In genomic region chr8:13493011-13493410, GRCm38 (mm10) we compare ENCODE assay signal across 9 mouse cellular contexts. TPM values are rescaled to one million over a fixed set of nuclear protein-coding genes. Genes with fewer than 3 reads are reported as not detected.
DNase-seq lines count a peak whose midpoint lies in the region; ATAC-seq and TF ChIP-seq lines count a peak whose summit lies in the region.
"Had no signal": no experiment of that assay in that cellular context is flagged by ENCODE, and none has a peak within 500 bp of the region (broad histone marks: within the 10 kb centered on the region; RNA-seq: fewer than 3 reads in every experiment).

No protein-coding gene starts in this region.

- H3K36me3 ChIP-seq in liver, postnatal 0 days (replicated peaks; ENCODE audit: insufficient read depth, low read length) = no peaks in the 10 kb centered on the region
- H3K36me3 ChIP-seq in forebrain, postnatal 0 days (ENCODE audit: insufficient read depth) = no peaks in the 10 kb centered on the region
- H3K36me3 ChIP-seq in hindbrain, embryonic 10.5 days = no peaks in the 10 kb centered on the region
- H3K36me3 ChIP-seq in limb, embryonic 14.5 days (ENCODE audit: control insufficient read depth, insufficient read depth, low read length) = no peaks in the 10 kb centered on the region
- H3K36me3 ChIP-seq in stomach, embryonic 15.5 days = no peaks in the 10 kb centered on the region

- no peak for TF ChIP-seq CTCF in liver, postnatal 0 days (IDR thresholded peaks at IDR 0.05; ENCODE audit: low read depth)
- no peak for TF ChIP-seq CTCF in forebrain, postnatal 0 days (IDR thresholded peaks at IDR 0.05; ENCODE audit: low read depth)

- peak; percentile 11; the same call in 1 of the 2 replicates for ATAC-seq in liver, postnatal 0 days
- no peak for ATAC-seq in forebrain, postnatal 0 days
- ATAC-seq in limb, embryonic 14.5 days (ENCODE audit: low FRiP score, low read depth) = peak; percentile 27; the same call in 1 of the 2 replicates
- ATAC-seq in stomach, embryonic 15.5 days (ENCODE audit: insufficient read depth, low FRiP score, low read depth) = peak; percentile 25; the same call in 1 of the 2 replicates

- no peak overlapping the region for H3K9ac ChIP-seq in liver, postnatal 0 days (replicated peaks)
- H3K9ac ChIP-seq in forebrain, postnatal 0 days = 0 out of 2 replicates have a peak overlapping the region, but pooled peaks have one; percentile 6
- no peak overlapping the region for H3K9ac ChIP-seq in limb, embryonic 14.5 days (ENCODE audit: low read depth, low read length, severe bottlenecking)
- no peak overlapping the region for H3K9ac ChIP-seq in stomach, embryonic 15.5 days

- no peak for DNase-seq in liver, postnatal 0 days
- no peak for DNase-seq in liver
- DNase-seq in forebrain, postnatal 0 days = no peak
- DNase-seq in hindbrain, embryonic 10.5 days (ENCODE audit: low spot score) = no peak
- DNase-seq in limb, embryonic 14.5 days (ENCODE audit: low spot score) = peak; percentile 40
- DNase-seq in retina, embryonic 14.5 days (ENCODE audit: low spot score) = no peak
- DNase-seq in spleen, postnatal 36 days (ENCODE audit: low spot score in 2 of 2) = no peak

- no peaks in the 10 kb centered on the region; the same call in 1 of the 2 replicates for H3K4me1 ChIP-seq in liver, postnatal 0 days (ENCODE audit: insufficient read depth)
- H3K4me1 ChIP-seq in forebrain, postnatal 0 days (ENCODE audit: insufficient read depth) = peaks cover 8% of the 10 kb centered on the region; the same call in 1 of the 2 replicates
- peaks cover 29% of the 10 kb centered on the region for H3K4me1 ChIP-seq in hindbrain, embryonic 10.5 days (replicated peaks)
- peaks cover 5% of the 10 kb centered on the region; the same call in 1 of the 2 replicates for H3K4me1 ChIP-seq in limb, embryonic 14.5 days (ENCODE audit: control insufficient read depth, insufficient read depth, low read length)
- H3K4me1 ChIP-seq in stomach, embryonic 15.5 days = peaks cover 30% of the 10 kb centered on the region

- no peak overlapping the region for H3K4me3 ChIP-seq in liver, postnatal 0 days (ENCODE audit: low read depth, low read length)
- H3K4me3 ChIP-seq in forebrain, postnatal 0 days (ENCODE audit: low read depth, low read length) = peak overlapping the region; percentile 60; the same call in 1 of the 2 replicates
- peak overlapping the region; percentile 60; the same call in 1 of the 2 replicates for H3K4me3 ChIP-seq in hindbrain, embryonic 10.5 days
- H3K4me3 ChIP-seq in limb, embryonic 14.5 days (replicated peaks; ENCODE audit: low read length) = peak overlapping the region; percentile 51
- H3K4me3 ChIP-seq in stomach, embryonic 15.5 days (replicated peaks) = peak overlapping the region; percentile 69
- H3K4me3 ChIP-seq: erythroblast, embryonic 14.5 days had no signal

- H3K27ac ChIP-seq in liver, postnatal 0 days (ENCODE audit: low read depth) = no peak overlapping the region
- H3K27ac ChIP-seq in forebrain, postnatal 0 days (ENCODE audit: low read depth, low read length) = no peak overlapping the region
- H3K27ac ChIP-seq in hindbrain, embryonic 10.5 days = no peak overlapping the region
- no peak overlapping the region for H3K27ac ChIP-seq in limb, embryonic 14.5 days (replicated peaks; ENCODE audit: low read depth, low read length)
- 0 out of 2 replicates have a peak overlapping the region, but pooled peaks have one; percentile 5 for H3K27ac ChIP-seq in stomach, embryonic 15.5 days

- no peak overlapping the region for H3K4me2 ChIP-seq in liver, postnatal 0 days (ENCODE audit: low read depth, low read length)
- H3K4me2 ChIP-seq in forebrain, postnatal 0 days (ENCODE audit: low read depth) = peak overlapping the region; percentile 78
- peak overlapping the region; percentile 83; the same call in 1 of the 2 replicates for H3K4me2 ChIP-seq in limb, embryonic 14.5 days (replicated peaks; ENCODE audit: low read depth, low read length, severe bottlenecking)
- peak overlapping the region; percentile 93 for H3K4me2 ChIP-seq in stomach, embryonic 15.5 days

- no peak for TF ChIP-seq EP300 in liver, postnatal 0 days (IDR thresholded peaks at IDR 0.05; ENCODE audit: low read depth)

- peaks cover 32% of the 10 kb centered on the region for H3K27me3 ChIP-seq in liver, postnatal 0 days (ENCODE audit: insufficient read depth, low read length)
- H3K27me3 ChIP-seq in forebrain, postnatal 0 days (ENCODE audit: insufficient read depth, low read length) = peaks cover 7% of the 10 kb centered on the region
- H3K27me3 ChIP-seq in hindbrain, embryonic 10.5 days (ENCODE audit: insufficient read depth, poor library complexity, severe bottlenecking) = peaks cover 49% of the 10 kb centered on the region
- peaks cover 33% of the 10 kb centered on the region for H3K27me3 ChIP-seq in limb, embryonic 14.5 days (ENCODE audit: control insufficient read depth, insufficient read depth, low read length)
- H3K27me3 ChIP-seq in stomach, embryonic 15.5 days (replicated peaks) = no peaks in the 10 kb centered on the region

- no peaks in the 10 kb centered on the region for H3K9me3 ChIP-seq in liver, postnatal 0 days (ENCODE audit: low read length)
- H3K9me3 ChIP-seq in forebrain, postnatal 0 days (ENCODE audit: low read length) = no peaks in the 10 kb centered on the region
- H3K9me3 ChIP-seq in hindbrain, embryonic 10.5 days = no peaks in the 10 kb centered on the region
- no peaks in the 10 kb centered on the region for H3K9me3 ChIP-seq in limb, embryonic 14.5 days (ENCODE audit: control insufficient read depth, low read length)
- no peaks in the 10 kb centered on the region for H3K9me3 ChIP-seq in stomach, embryonic 15.5 days

- WGBS in liver, postnatal 0 days (ENCODE audit: insufficient replicate concordance) = 57% methylated on average over 11 of the region's 11 CpGs
- 52% methylated on average over 11 of the region's 11 CpGs for WGBS in forebrain, postnatal 0 days
- WGBS in hindbrain, embryonic 10.5 days = 64% methylated on average over 11 of the region's 11 CpGs
- WGBS in limb, embryonic 14.5 days = 33% methylated on average over 11 of the region's 11 CpGs
- WGBS in stomach, embryonic 15.5 days = 38% methylated on average over 11 of the region's 11 CpGs

- no peak for TF ChIP-seq POLR2A in limb, embryonic 14.5 days (IDR thresholded peaks at IDR 0.05; ENCODE audit: borderline replicate concordance, extremely low read depth, insufficient read depth, insufficient read length)

RNA-seq across cellular contexts. Expression of gene Gas6, which starts 1.3 kb away (rescaled TPM):
- 9.0 and 9.3 TPM in 2 replicates for polyA plus RNA-seq in liver, postnatal 0 days (2015; fragmentation: Nextera tagmentation; extraction: Ambion mirVana)
- 64.2 and 65.7 TPM in 2 replicates for total RNA-seq in forebrain, postnatal 0 days (2014; rRNA removed)
- 48.7 and 57.0 TPM in 2 replicates for polyA plus RNA-seq in forebrain, postnatal 0 days (2015; fragmentation: Nextera tagmentation; extraction: Ambion mirVana)
- 12.9 and 15.8 TPM in 2 replicates for polyA plus RNA-seq in hindbrain, embryonic 10.5 days (2016; fragmentation: Nextera tagmentation; extraction: Ambion mirVana)
- polyA plus RNA-seq in limb, embryonic 14.5 days (2012; rRNA removed) = 44.7 and 48.6 TPM in 2 replicates
- 31.1 and 32.7 TPM in 2 replicates for polyA plus RNA-seq in limb, embryonic 14.5 days (2014; fragmentation: Nextera tagmentation; extraction: Ambion mirVana)
- polyA plus RNA-seq in stomach, embryonic 15.5 days (2015; fragmentation: Nextera tagmentation; extraction: Ambion mirVana) = 113 and 130 TPM in 2 replicates

RNA-seq across cellular contexts. Expression of gene Tmem255b, which starts 58.0 kb away (rescaled TPM):
- not detected in 2 replicates for polyA plus RNA-seq in liver, postnatal 0 days (2015; fragmentation: Nextera tagmentation; extraction: Ambion mirVana)
- 1.0 and 1.2 TPM in 2 replicates for total RNA-seq in forebrain, postnatal 0 days (2014; rRNA removed)
- polyA plus RNA-seq in forebrain, postnatal 0 days (2015; fragmentation: Nextera tagmentation; extraction: Ambion mirVana) = 1.3 and 1.6 TPM in 2 replicates
- 0.27 and 0.56 TPM in 2 replicates for polyA plus RNA-seq in hindbrain, embryonic 10.5 days (2016; fragmentation: Nextera tagmentation; extraction: Ambion mirVana)
- 0.31 and 0.74 TPM in 2 replicates for polyA plus RNA-seq in limb, embryonic 14.5 days (2012; rRNA removed)
- polyA plus RNA-seq in limb, embryonic 14.5 days (2014; fragmentation: Nextera tagmentation; extraction: Ambion mirVana) = 0.70 and 0.86 TPM in 2 replicates
- polyA plus RNA-seq in stomach, embryonic 15.5 days (2015; fragmentation: Nextera tagmentation; extraction: Ambion mirVana) = 2.8 and 3.0 TPM in 2 replicates
- polyA plus RNA-seq: erythroblast, embryonic 14.5 days had no signal
